Mouse (Mus musculus) pancreas, adult 10 weeks (tissue): ENCODE results near the gene Gm21874. TPM values are rescaled to one million over a fixed set of nuclear protein-coding genes. Genes with fewer than 3 reads are reported as not detected.

ENCODE experiments used
- polyA plus RNA-seq: library from polyadenylated mRNA; stranded (reverse); fragments of 350-450 nt; fragmentation: Illumina TruSeq; extraction: RNeasy Lipid Tissue Mini Kit (QIAGEN cat#74804); gene quantifications from one replicate; pipeline ENCODE4 v1.2.3, GENCODE M21; 2015; ENCODE audit warnings: low read depth, low replicate concordance; ENCODE audit not compliant: insufficient read depth

Gm21874 gene
- not detected for polyA plus RNA-seq

GRCm38 (mm10) chrY:9416048-9416447 lies at the start of gene Gm21874:
TSS of gene Gm21874 (minus strand) at chrY:9416148.

Other genes starting within 250 kb of the Gm21874 start
- not detected for gene Gm21721, start 214.0 kb downstream of the Gm21874 start, polyA plus RNA-seq
- not detected for gene Gm21812, start 69.0 kb downstream of the Gm21874 start, polyA plus RNA-seq